Mouse (Mus musculus) embryonic facial prominence, embryonic 14.5 days (tissue): ENCODE measurements at regions not wholly inside any gene's neighbourhood (a gene's known extent, or its start where the extent isn't known, plus 50 kb on each side); places are given as distances from the start of the nearest gene placed in this dataset.

Experiments
- ATAC-seq: fragments of 200-750 bp; cut with Nextera tagmentation; 2 replicates; pipeline ENCODE4 v1.8.0; 2017; ENCODE audit warnings: low read depth, moderate number of reproducible peaks, moderate TSS enrichment
- DNase-seq: peaks from one replicate; pipeline ENCODE4 v3.0.0-alpha.2; 2015; ENCODE audit warnings: low spot score
- H3K27ac ChIP-seq: fragments of 300-500 bp; sonication (generic); replicated peaks from 2 replicates; pipeline ENCODE4 v1.5.1; 2014; ENCODE audit warnings: low read depth, mild to moderate bottlenecking, low read length, moderate library complexity
- H3K27me3 ChIP-seq: fragments of 300-500 bp; sonication (generic); replicated peaks from 2 replicates; pipeline ENCODE4 v1.6.1; 2014; ENCODE audit warnings: low read length; ENCODE audit not compliant: control insufficient read depth, insufficient read depth
- H3K36me3 ChIP-seq: fragments of 300-500 bp; sonication (generic); 2 replicates; pipeline ENCODE4 v1.6.1; 2014; ENCODE audit warnings: low read length, mixed read lengths; ENCODE audit not compliant: control insufficient read depth, insufficient read depth
- H3K4me1 ChIP-seq: fragments of 300-500 bp; sonication (generic); 2 replicates; pipeline ENCODE4 v1.6.1; 2014; ENCODE audit warnings: antibody characterized with exemption, low read length; ENCODE audit not compliant: control insufficient read depth, insufficient read depth
- H3K4me2 ChIP-seq: fragments of 300-500 bp; sonication (generic); 2 replicates; pipeline ENCODE4 v1.6.1; 2014; ENCODE audit warnings: low read depth, mild to moderate bottlenecking, low read length, moderate library complexity, mixed read lengths
- H3K4me3 ChIP-seq: fragments of 300-500 bp; sonication (generic); 2 replicates; pipeline ENCODE4 v1.5.1; 2014; ENCODE audit warnings: low read depth, mild to moderate bottlenecking, low read length
- H3K9ac ChIP-seq: fragments of 300-500 bp; sonication (generic); 2 replicates; pipeline ENCODE4 v1.6.1; 2014; ENCODE audit warnings: low read depth, mild to moderate bottlenecking, low read length, moderate library complexity, mixed read lengths
- H3K9me3 ChIP-seq: fragments of 300-500 bp; sonication (generic); 2 replicates; pipeline ENCODE4 v1.6.1; 2016; ENCODE audit warnings: low read length; ENCODE audit not compliant: control insufficient read depth
- WGBS: fragments of 180-500 bp; shearing (Covaris S2); extraction: QIAGEN DNeasy Blood & Tissue Kit; methylation state at CpG from one replicate; pipeline ENCODE4 v1.1.7; 2014; 5-methylcytosine and 5-hydroxymethylcytosine counted together

GRCm38 (mm10) chr3:113811790-113812189 lies 181.8 kb upstream of the Rnpc3 start:
- Histone ChIP-seq H3K9me3 (no peaks in the 10 kb centered on the region), H3K36me3 (no peaks in the 10 kb centered on the region), H3K27me3 (no peaks in the 10 kb centered on the region), H3K4me1 (no peaks in the 10 kb centered on the region), H3K27ac (no peak overlapping the region), H3K4me2 (no peak overlapping the region), H3K4me3 (no peak overlapping the region), H3K9ac (no peak overlapping the region)
- DNase-seq (peak; percentile 44), ATAC-seq (no peak)
- 53% methylated on average over 6 of the region's 6 CpGs for WGBS

- H3K4me3 ChIP-seq: no peak overlapping the region
- ATAC-seq (peak; percentile 18; the same call in 1 of the 2 replicates), DNase-seq (peak; percentile 72)
- H3K36me3 ChIP-seq: no peaks in the 10 kb centered on the region
- H3K4me2 ChIP-seq: no peak overlapping the region
- H3K9me3 ChIP-seq: 0 out of 2 replicates have a peak, but pooled peaks cover 5% of the 10 kb centered on the region
- WGBS: 13% methylated on average over 1 of the region's 1 CpGs
- H3K9ac ChIP-seq: no peak overlapping the region
- peak overlapping the region; percentile 62; the same call in 1 of the 2 replicates for H3K27ac ChIP-seq
- 0 out of 2 replicates have a peak, but pooled peaks cover 3% of the 10 kb centered on the region for H3K4me1 ChIP-seq
- no peaks in the 10 kb centered on the region for H3K27me3 ChIP-seq
Measured at GRCm38 (mm10) chr3:113859421-113859820, 170.9 kb upstream of the Col11a1 start.

- 0 out of 2 replicates have a peak, but pooled peaks cover 5% of the 10 kb centered on the region for H3K9me3 ChIP-seq
- H3K9ac ChIP-seq: no peak overlapping the region
- H3K4me1 ChIP-seq: 0 out of 2 replicates have a peak, but pooled peaks cover 3% of the 10 kb centered on the region
- no peaks in the 10 kb centered on the region for H3K36me3 ChIP-seq
- peak overlapping the region; percentile 62; the same call in 1 of the 2 replicates for H3K27ac ChIP-seq
- WGBS: 46% methylated on average over 5 of the region's 5 CpGs
- no peak overlapping the region for H3K4me3 ChIP-seq
- peak; percentile 67 for ATAC-seq
- peak; percentile 68 for DNase-seq
- no peaks in the 10 kb centered on the region for H3K27me3 ChIP-seq
- H3K4me2 ChIP-seq: no peak overlapping the region
Measured at GRCm38 (mm10) chr3:113860005-113860404, 170.3 kb upstream of the Col11a1 start.

GRCm38 (mm10) chr3:113860426-113860825 lies 169.9 kb upstream of the Col11a1 start:
- Histone ChIP-seq H3K4me2 (no peak overlapping the region), H3K9me3 (0 out of 2 replicates have a peak, but pooled peaks cover 5% of the 10 kb centered on the region), H3K36me3 (no peaks in the 10 kb centered on the region), H3K4me3 (no peak overlapping the region), H3K27ac (no peak overlapping the region; the same call in 1 of the 2 replicates), H3K27me3 (no peaks in the 10 kb centered on the region), H3K9ac (no peak overlapping the region), H3K4me1 (0 out of 2 replicates have a peak, but pooled peaks cover 3% of the 10 kb centered on the region)
- DNase-seq (no peak), ATAC-seq (peak; percentile 57; the same call in 1 of the 2 replicates)

- 62% methylated on average over 4 of the region's 4 CpGs for WGBS
- ATAC-seq: no peak
- Histone ChIP-seq H3K9ac (no peak overlapping the region), H3K4me3 (no peak overlapping the region), H3K27me3 (no peaks in the 10 kb centered on the region), H3K27ac (no peak overlapping the region), H3K9me3 (no peaks in the 10 kb centered on the region), H3K4me2 (no peak overlapping the region), H3K4me1 (no peaks in the 10 kb centered on the region), H3K36me3 (no peaks in the 10 kb centered on the region)
- DNase-seq: peak; percentile 67
Measured at GRCm38 (mm10) chr3:113873226-113873625, 157.1 kb upstream of the Col11a1 start.

- no peaks in the 10 kb centered on the region; the same call in 1 of the 2 replicates for H3K4me1 ChIP-seq
- no peak overlapping the region for H3K9ac ChIP-seq
- no peak for DNase-seq
- 91% methylated on average over 1 of the region's 1 CpGs for WGBS
- no peaks in the 10 kb centered on the region for H3K9me3 ChIP-seq
- H3K36me3 ChIP-seq: no peaks in the 10 kb centered on the region
- no peaks in the 10 kb centered on the region for H3K27me3 ChIP-seq
- H3K27ac ChIP-seq: no peak overlapping the region
- ATAC-seq: no peak
- no peak overlapping the region for H3K4me3 ChIP-seq
- H3K4me2 ChIP-seq: no peak overlapping the region
Measured at GRCm38 (mm10) chr3:113905162-113905561, 125.2 kb upstream of the Col11a1 start.

GRCm38 (mm10) chr3:113919350-113920179 lies 110.8 kb upstream of the Col11a1 start:
- 76% methylated on average over 2 of the region's 2 CpGs for WGBS
- Histone ChIP-seq H3K36me3 (no peaks in the 10 kb centered on the region), H3K4me1 (no peaks in the 10 kb centered on the region), H3K4me3 (no peak overlapping the region), H3K9me3 (no peaks in the 10 kb centered on the region), H3K27me3 (no peaks in the 10 kb centered on the region), H3K27ac (no peak overlapping the region), H3K9ac (no peak overlapping the region), H3K4me2 (no peak overlapping the region)
- DNase-seq: peak; percentile 14
- no peak for ATAC-seq

- Histone ChIP-seq H3K4me1 (no peaks in the 10 kb centered on the region), H3K9ac (no peak overlapping the region), H3K4me3 (no peak overlapping the region), H3K36me3 (no peaks in the 10 kb centered on the region), H3K4me2 (no peak overlapping the region), H3K27ac (no peak overlapping the region), H3K27me3 (no peaks in the 10 kb centered on the region), H3K9me3 (no peaks in the 10 kb centered on the region)
- ATAC-seq (no peak), DNase-seq (peak; percentile 17)
- 70% methylated on average over 3 of the region's 3 CpGs for WGBS
Measured at GRCm38 (mm10) chr3:113931553-113931952, 98.8 kb upstream of the Col11a1 start.
